Mouse (Mus musculus) bone marrow, adult 2 months (tissue): Measurements from ENCODE around the gene Pla2g15.

Source experiments
- CTCF ChIP-seq: fragments of 200-500 bp; IDR thresholded peaks from 2 replicates; pipeline ENCODE4 v1.5.1; 2011; ENCODE audit warnings: low read length, control low read depth; ENCODE audit not compliant: control insufficient read depth, insufficient read depth
- POLR2A ChIP-seq: fragments of 200-500 bp; IDR thresholded peaks from 2 replicates; pipeline ENCODE4 v1.6.1; 2011; ENCODE audit warnings: low read depth, mild to moderate bottlenecking, control low read depth, low read length, borderline replicate concordance; ENCODE audit not compliant: control insufficient read depth

GRCm38 (mm10) chr8:106198741-106199140, 48.5 kb downstream of the Pla2g15 start:
- TF ChIP-seq CTCF (peak; percentile 26; the same call in 1 of the 2 replicates), POLR2A (no peak)
